Mouse (Mus musculus) forebrain, embryonic 12.5 days (tissue): ENCODE data around the gene Aldh1l1. TPM values are rescaled to one million over a fixed set of nuclear protein-coding genes. Genes with fewer than 3 reads are reported as not detected.
A peak's percentile ranks its signal among the peaks of the same experiment; 100 is the strongest.

Experiments
- ATAC-seq: fragments of 200-750 bp; cut with Nextera tagmentation; 2 replicates; pipeline ENCODE4 v1.8.0; 2017; ENCODE audit warnings: moderate TSS enrichment; ENCODE audit not compliant: low FRiP score
- H3K27ac ChIP-seq: fragments of 300-500 bp; sonication (generic); 2 replicates; pipeline ENCODE4 v1.5.1; 2016; ENCODE audit warnings: mild to moderate bottlenecking
- H3K27me3 ChIP-seq: fragments of 300-500 bp; sonication (generic); 2 replicates; pipeline ENCODE4 v1.6.1; 2016; ENCODE audit warnings: mild to moderate bottlenecking
- H3K36me3 ChIP-seq: fragments of 300-500 bp; sonication (generic); replicated peaks from 2 replicates; pipeline ENCODE4 v1.6.1; 2016; ENCODE audit warnings: mild to moderate bottlenecking
- H3K4me1 ChIP-seq: fragments of 300-500 bp; sonication (generic); 2 replicates; pipeline ENCODE4 v1.6.1; 2016
- H3K4me2 ChIP-seq: fragments of 300-500 bp; sonication (generic); 2 replicates; pipeline ENCODE4 v1.6.1; 2016; ENCODE audit warnings: mild to moderate bottlenecking, moderate library complexity
- H3K4me3 ChIP-seq: fragments of 300-500 bp; sonication (generic); replicated peaks from 2 replicates; pipeline ENCODE4 v1.5.1; 2016; ENCODE audit warnings: mild to moderate bottlenecking
- H3K9ac ChIP-seq: fragments of 300-500 bp; sonication (generic); 2 replicates; pipeline ENCODE4 v1.6.1; 2016; ENCODE audit warnings: mild to moderate bottlenecking
- H3K9me3 ChIP-seq: fragments of 300-500 bp; sonication (generic); 2 replicates; pipeline ENCODE4 v1.6.1; 2016
- WGBS: fragments of 180-500 bp; shearing (Covaris S2); methylation state at CpG from one replicate; pipeline ENCODE4 v1.1.7; 2016; 5-methylcytosine and 5-hydroxymethylcytosine counted together
- polyA plus RNA-seq: library from polyadenylated mRNA; unstranded; fragments of >200 nt; fragmentation: Nextera tagmentation; extraction: Ambion mirVana; gene quantifications from 2 replicates; pipeline ENCODE4 v1.2.1, GENCODE M21; 2016

Aldh1l1 gene
- polyA plus RNA-seq, 1 experiment from 2014 or later = 2.0 TPM

DNA sequence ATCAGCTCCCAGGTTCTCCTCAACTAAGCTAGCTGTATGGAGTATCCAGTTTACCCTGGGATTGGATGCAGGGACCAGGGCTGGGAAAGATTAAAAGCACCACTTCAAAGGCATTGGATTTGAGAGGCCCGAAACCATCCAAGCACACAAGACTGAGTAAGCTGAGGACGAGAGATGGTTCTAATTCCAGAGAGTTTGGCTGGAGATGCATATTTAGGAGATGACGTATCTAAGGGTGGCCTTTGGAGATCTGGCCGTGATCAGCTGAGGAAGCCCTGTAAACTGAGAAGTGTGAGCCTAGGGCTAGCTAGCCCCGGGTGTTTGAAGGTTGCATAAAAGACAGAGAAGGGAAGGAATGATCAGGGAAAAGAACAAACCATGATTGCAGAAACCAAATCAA lies 101.9 kb downstream of the Aldh1l1 start:
- Histone ChIP-seq H3K4me3 (no peak overlapping the region), H3K27ac (no peak overlapping the region), H3K9ac (no peak overlapping the region), H3K4me2 (no peak overlapping the region), H3K9me3 (no peaks in the 10 kb centered on the region), H3K36me3 (no peaks in the 10 kb centered on the region), H3K4me1 (no peaks in the 10 kb centered on the region), H3K27me3 (no peaks in the 10 kb centered on the region)
- WGBS = 63% methylated on average over 5 of the region's 5 CpGs
- no peak for ATAC-seq

DNA sequence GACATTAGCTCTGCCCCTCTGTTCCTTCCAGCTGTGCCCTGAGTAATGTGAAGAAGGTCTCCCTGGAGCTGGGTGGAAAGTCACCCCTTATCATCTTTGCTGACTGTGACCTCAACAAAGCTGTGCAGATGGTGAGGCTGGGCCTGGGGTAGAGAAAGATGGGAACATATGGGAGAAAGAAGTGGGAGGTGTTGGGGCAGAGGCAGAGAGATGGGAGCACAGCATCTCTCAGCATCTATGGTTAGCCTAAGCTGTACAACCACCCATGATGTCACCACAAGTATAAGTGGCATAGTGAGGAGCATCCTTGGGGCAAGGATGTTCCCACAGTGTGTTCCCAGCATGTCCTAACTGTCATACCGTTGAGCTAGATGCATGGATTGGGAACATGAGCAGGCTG lies 104.5 kb downstream of the Aldh1l1 start:
- H3K36me3 ChIP-seq = no peaks in the 10 kb centered on the region
- no peaks in the 10 kb centered on the region for H3K27me3 ChIP-seq
- H3K9me3 ChIP-seq = no peaks in the 10 kb centered on the region
- no peak overlapping the region for H3K4me2 ChIP-seq
- no peak overlapping the region for H3K4me3 ChIP-seq
- WGBS = 85% methylated on average over 1 of the region's 1 CpGs
- H3K27ac ChIP-seq = no peak overlapping the region
- no peak for ATAC-seq
- no peaks in the 10 kb centered on the region for H3K4me1 ChIP-seq
- H3K9ac ChIP-seq = no peak overlapping the region

DNA sequence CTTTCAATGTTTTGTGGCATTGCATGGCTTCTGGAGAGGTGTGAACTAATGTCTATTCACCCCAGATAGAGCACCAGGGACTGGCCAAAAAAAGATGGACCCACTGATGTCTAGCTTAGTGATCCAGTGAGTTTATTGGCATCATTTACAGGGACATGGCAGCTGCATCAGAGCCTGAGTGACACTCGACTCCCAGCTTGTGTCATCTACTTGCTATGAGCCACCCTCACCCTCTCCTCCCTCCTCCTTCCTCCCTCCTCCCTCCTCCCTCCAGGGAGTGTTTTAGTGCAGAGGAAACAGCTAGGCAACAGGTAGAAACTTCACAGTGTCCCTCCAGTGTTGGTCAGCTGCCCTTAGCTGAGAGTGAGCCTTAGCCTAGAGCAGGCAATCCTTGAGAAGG lies 108.7 kb downstream of the Aldh1l1 start:
- 96% methylated on average over 1 of the region's 1 CpGs for WGBS
- ATAC-seq = no peak

DNA sequence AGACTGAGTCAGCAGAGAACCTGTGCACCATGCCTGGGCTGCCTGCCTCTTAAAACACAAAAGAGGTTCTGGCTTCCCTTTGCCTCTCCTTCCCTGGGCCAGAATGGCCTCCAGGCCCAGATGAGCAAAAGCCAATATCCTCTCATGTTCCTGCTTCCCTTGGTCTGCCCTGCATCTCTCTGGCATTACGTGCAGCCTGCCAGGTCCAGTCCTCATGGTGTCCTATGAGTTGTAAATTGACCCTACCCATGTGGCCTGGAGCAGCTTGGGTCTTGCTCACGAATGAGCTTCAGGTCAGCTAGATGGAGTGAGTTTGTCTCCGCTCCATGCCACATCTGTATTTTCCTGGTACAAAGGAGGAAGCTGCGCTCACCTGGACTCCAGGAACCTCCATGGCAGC lies 110.8 kb downstream of the Aldh1l1 start:
- H3K27ac ChIP-seq = no peak overlapping the region
- no peaks in the 10 kb centered on the region for H3K36me3 ChIP-seq
- H3K4me2 ChIP-seq = no peak overlapping the region
- no peaks in the 10 kb centered on the region for H3K4me1 ChIP-seq
- no peak overlapping the region for H3K9ac ChIP-seq
- ATAC-seq = no peak
- WGBS = 88% methylated on average over 4 of the region's 4 CpGs
- no peaks in the 10 kb centered on the region for H3K27me3 ChIP-seq
- no peaks in the 10 kb centered on the region for H3K9me3 ChIP-seq
- no peak overlapping the region for H3K4me3 ChIP-seq

More for the DNA sequence above, 108.7 kb downstream of the Aldh1l1 start:
- Histone ChIP-seq H3K27me3 (no peaks in the 10 kb centered on the region), H3K9me3 (no peaks in the 10 kb centered on the region), H3K4me2 (no peak overlapping the region), H3K4me1 (no peaks in the 10 kb centered on the region), H3K36me3 (no peaks in the 10 kb centered on the region), H3K27ac (no peak overlapping the region), H3K4me3 (no peak overlapping the region), H3K9ac (no peak overlapping the region)

DNA sequence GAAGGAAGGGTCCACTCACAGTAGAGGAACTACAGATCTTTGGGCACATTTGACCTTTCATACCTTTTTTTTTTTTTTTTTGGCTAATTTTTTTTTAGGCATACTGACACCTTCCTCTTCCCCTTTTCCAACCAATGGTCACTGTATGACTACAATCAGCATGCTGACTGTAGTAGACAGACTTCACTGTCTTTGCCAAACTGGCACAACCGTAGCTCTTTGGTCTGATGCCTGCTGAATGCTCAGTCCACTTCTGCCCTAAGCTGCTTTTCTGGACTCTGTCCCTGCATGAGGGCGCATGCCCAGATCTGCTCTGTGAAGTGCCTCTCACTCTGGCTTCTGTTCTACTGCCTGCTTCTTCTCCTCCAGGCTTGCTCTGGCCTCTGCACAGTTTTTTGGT lies 111.4 kb downstream of the Aldh1l1 start:
- 87% methylated on average over 2 of the region's 2 CpGs for WGBS
- no peaks in the 10 kb centered on the region for H3K4me1 ChIP-seq
- no peaks in the 10 kb centered on the region for H3K27me3 ChIP-seq
- H3K4me3 ChIP-seq = no peak overlapping the region
- ATAC-seq = no peak
- H3K36me3 ChIP-seq = no peaks in the 10 kb centered on the region
- H3K4me2 ChIP-seq = no peak overlapping the region
- H3K27ac ChIP-seq = no peak overlapping the region
- no peak overlapping the region for H3K9ac ChIP-seq
- H3K9me3 ChIP-seq = no peaks in the 10 kb centered on the region

DNA sequence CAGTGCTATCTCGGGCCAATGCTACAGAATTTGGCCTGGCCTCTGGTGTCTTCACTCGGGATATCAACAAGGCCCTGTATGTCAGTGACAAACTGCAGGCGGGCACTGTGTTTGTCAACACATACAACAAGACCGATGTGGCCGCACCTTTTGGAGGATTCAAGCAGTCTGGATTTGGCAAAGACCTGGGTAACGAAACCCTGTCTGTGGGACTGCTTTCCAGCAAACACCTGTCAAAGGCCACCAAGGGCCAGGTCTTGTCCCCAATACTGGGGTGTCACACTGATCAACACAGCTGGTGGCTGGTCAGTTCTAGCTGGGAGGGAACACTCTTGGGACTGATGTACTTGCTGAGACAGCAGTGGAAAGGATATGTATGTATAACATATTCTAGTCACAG lies 112.0 kb downstream of the Aldh1l1 start:
- 93% methylated on average over 6 of the region's 6 CpGs for WGBS
- ATAC-seq = no peak
- H3K27me3 ChIP-seq = 0 out of 2 replicates have a peak, but pooled peaks cover 4% of the 10 kb centered on the region
- H3K36me3 ChIP-seq = no peaks in the 10 kb centered on the region
- no peak overlapping the region for H3K4me2 ChIP-seq
- no peak overlapping the region for H3K27ac ChIP-seq
- H3K4me3 ChIP-seq = no peak overlapping the region
- no peaks in the 10 kb centered on the region for H3K9me3 ChIP-seq
- H3K9ac ChIP-seq = no peak overlapping the region
- H3K4me1 ChIP-seq = no peaks in the 10 kb centered on the region

DNA sequence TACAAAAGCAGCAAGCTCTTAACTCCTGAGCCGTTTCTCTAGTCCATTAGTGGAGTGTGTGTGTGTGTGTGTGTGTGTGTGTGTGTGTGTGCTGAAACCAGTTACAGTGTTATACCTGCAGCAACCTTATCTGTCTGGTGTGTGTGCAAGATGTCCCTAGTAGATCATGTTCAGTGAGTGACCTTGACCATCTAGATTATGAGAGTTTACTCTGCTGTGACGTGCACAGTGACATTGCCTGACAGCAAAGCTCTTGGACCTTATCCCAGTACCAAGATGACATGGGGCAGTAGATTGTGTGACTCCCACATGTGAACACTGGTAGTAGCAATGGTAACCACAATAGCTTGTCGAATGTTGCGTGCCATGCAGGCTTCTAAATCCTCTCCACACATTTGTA lies 114.1 kb downstream of the Aldh1l1 start:
- WGBS = 89% methylated on average over 4 of the region's 4 CpGs
- no peak overlapping the region for H3K4me2 ChIP-seq
- no peak overlapping the region for H3K4me3 ChIP-seq
- ATAC-seq = no peak
- 0 out of 2 replicates have a peak, but pooled peaks cover 4% of the 10 kb centered on the region for H3K27me3 ChIP-seq
- H3K9ac ChIP-seq = no peak overlapping the region
- H3K27ac ChIP-seq = no peak overlapping the region
- H3K9me3 ChIP-seq = no peaks in the 10 kb centered on the region
- no peaks in the 10 kb centered on the region for H3K36me3 ChIP-seq
- H3K4me1 ChIP-seq = peaks cover 8% of the 10 kb centered on the region

DNA sequence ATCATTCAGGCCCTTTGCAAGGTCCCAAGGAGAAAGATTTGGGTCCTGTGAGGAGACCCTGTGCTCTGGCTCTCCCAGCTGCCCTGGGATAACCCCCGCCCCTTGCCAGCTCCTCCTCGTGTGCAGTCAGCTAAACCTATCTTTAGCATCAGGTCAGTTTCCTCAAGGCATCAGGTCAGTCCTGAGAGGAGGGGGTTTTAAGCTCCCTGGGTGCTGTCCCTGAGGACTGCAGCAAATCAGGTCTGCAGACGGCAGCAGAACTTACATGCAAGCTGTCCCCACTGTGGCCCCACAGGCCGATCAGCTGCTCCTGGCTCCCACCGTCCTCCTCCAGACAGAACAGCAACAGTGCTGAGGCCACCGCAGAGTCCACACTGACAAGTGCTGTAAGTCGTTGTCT lies 115.5 kb downstream of the Aldh1l1 start:
- Histone ChIP-seq H3K4me2 (no peak overlapping the region), H3K9me3 (no peaks in the 10 kb centered on the region), H3K4me3 (no peak overlapping the region), H3K4me1 (peaks cover 11% of the 10 kb centered on the region), H3K27ac (no peak overlapping the region), H3K27me3 (peaks cover 13% of the 10 kb centered on the region), H3K9ac (no peak overlapping the region), H3K36me3 (no peaks in the 10 kb centered on the region)
- no peak for ATAC-seq
- WGBS = 65% methylated on average over 7 of the region's 7 CpGs

DNA sequence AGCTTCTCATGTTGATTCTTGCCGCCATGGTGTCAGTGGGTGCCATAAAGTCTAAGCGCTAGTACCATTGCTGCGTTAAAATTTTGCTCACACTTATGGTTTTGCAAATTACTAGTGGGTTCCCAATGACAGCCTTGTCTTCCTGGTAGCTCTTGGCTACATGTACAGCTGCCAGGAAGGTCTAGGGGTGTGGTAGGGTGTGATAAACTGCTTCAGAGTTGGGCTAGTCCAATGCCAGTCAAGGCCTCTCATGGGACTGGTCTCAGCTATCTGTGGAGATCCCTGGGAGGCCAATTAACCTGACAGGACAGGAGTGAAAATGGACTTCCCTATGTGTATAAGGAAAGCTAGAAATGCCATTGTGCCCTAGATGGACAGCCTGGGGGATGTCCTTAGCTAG lies 116.1 kb downstream of the Aldh1l1 start:
- 92% methylated on average over 3 of the region's 3 CpGs for whole genome bisulfite sequencing
- peaks cover 13% of the 10 kb centered on the region for H3K27me3 ChIP-seq
- H3K9me3 ChIP-seq = no peaks in the 10 kb centered on the region
- H3K9ac ChIP-seq = no peak overlapping the region
- H3K36me3 ChIP-seq = no peaks in the 10 kb centered on the region
- no peak overlapping the region for H3K27ac ChIP-seq
- ATAC-seq = no peak
- peaks cover 12% of the 10 kb centered on the region for H3K4me1 ChIP-seq
- no peak overlapping the region for H3K4me3 ChIP-seq
- no peak overlapping the region for H3K4me2 ChIP-seq

DNA sequence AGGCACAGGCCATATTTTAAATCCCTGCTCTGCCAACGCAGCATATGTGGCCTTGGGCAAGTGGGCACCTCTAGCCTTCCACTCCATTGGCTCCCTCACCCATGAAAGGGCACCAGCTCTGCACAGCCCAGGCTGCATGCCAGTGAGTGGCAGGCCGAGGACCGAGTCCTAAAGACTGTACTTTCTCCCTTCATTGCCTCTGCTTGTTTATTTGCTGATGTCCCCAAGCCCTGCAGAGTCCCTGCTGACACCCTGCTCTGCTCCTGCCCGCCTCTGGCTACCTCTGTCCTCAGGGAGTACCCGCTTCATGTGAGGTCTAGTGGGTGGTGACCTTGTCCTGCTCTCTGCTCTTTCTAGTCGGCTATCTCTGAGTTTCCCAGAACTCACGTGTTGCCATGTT lies 116.9 kb downstream of the Aldh1l1 start:
- Histone ChIP-seq H3K9me3 (no peaks in the 10 kb centered on the region), H3K9ac (no peak overlapping the region), H3K36me3 (no peaks in the 10 kb centered on the region), H3K27ac (no peak overlapping the region), H3K4me2 (no peak overlapping the region), H3K4me3 (no peak overlapping the region), H3K27me3 (peaks cover 13% of the 10 kb centered on the region), H3K4me1 (peaks cover 12% of the 10 kb centered on the region)
- ATAC-seq = no peak
- WGBS = 74% methylated on average over 7 of the region's 7 CpGs

DNA sequence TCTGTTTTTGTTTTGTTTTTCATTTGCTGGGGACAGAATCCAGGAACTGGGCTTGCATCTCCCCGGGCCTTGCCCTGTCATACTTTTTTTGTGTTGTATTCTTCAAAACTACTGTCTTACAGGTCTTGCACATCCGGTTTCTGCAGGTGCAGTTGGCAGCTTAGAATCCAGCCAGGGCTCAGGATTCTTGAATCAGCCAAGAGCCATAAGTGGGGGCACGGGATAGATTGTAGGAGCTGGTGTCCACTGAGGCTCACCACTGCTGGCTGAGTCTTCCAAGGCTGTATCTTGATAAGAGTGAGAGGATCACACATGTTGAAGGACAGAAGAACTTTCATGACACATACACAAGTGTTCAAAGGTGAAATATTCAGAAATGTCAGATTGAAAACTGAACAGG lies 117.9 kb downstream of the Aldh1l1 start:
- ATAC-seq = peak; percentile 27
- no peak overlapping the region for H3K9ac ChIP-seq
- peak overlapping the region; percentile 83 for H3K4me2 ChIP-seq
- H3K4me1 ChIP-seq = peaks cover 12% of the 10 kb centered on the region
- no peaks in the 10 kb centered on the region for H3K36me3 ChIP-seq
- WGBS = 66% methylated on average over 3 of the region's 3 CpGs
- peak overlapping the region; percentile 59; the same call in 1 of the 2 replicates for H3K4me3 ChIP-seq
- peaks cover 13% of the 10 kb centered on the region for H3K27me3 ChIP-seq
- H3K27ac ChIP-seq = no peak overlapping the region
- no peaks in the 10 kb centered on the region for H3K9me3 ChIP-seq

DNA sequence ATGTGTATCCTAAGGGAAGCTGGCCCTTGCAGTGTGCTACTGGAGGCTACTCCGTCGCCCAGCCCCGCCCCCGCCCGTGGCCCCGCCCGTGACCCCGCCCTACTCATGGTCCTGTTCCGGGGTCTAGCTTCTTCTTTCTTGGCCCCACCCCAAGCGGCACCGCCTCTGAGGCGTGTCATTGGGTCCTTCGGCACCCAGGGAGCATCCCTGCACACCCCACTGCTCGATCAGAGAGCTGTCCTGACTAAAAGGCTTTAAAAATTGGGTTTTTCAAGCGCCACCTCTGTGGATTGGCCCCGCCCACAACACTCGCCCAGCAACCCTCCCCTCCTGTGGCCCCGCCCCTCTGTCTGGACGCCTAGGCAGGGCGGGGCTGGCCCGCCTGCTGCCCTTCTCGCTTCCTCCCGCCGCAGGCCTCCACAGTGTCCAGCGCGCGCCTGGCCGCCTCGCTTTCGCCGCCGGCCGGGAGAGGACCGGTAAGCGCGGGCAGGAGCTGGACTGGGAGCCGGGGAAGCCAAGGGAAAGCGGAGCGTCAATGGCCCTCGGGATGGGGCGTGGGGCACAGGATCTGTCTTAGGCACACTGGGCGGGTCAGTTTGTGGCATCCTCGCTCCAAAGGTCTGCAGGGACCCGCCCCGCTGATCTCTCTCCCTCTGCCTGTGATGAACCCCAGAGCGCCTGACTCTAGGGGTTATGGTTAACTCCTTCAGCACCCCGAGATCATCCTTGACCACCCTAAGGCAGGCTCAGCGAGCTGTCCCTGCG lies 118.5 kb downstream of the Aldh1l1 start, which contains the start of gene Slc41a3:
Slc41a3 (plus strand) TSS at position 193 of the 765 bp plus-strand sequence.
- Histone ChIP-seq H3K4me1 (peaks cover 12% of the 10 kb centered on the region), H3K27ac (no peak within 1 kb of the TSS), H3K4me2 (peak within 1 kb of the TSS; percentile 83), H3K27me3 (peaks cover 13% of the 10 kb centered on the region), H3K4me3 (peak within 1 kb of the TSS; percentile 59), H3K36me3 (no peaks in the 10 kb centered on the region), H3K9me3 (no peaks in the 10 kb centered on the region), H3K9ac (peak within 1 kb of the TSS; percentile 72)
- WGBS = 2% methylated on average over 49 of the region's 49 CpGs
- peak; percentile 90 for ATAC-seq

DNA sequence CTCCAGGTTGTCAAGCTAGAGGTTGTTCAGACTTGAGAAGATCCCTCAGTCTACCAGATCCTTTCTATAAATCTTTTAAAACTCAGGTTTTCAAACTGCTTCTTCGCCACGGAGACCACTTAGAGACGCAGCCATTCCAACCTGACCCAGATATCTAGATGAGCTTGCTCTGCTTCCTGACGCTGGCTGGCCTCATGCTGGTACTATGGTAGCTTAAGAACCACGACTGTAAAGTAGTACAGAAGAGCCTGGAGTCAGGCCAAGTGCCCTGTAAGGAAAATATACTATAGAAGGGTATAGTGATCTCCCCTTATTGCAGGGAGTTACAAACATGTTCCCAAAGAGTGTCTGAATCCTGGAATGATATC lies 119.1 kb downstream of the Aldh1l1 start:
- 23% methylated on average over 5 of the region's 5 CpGs for WGBS
- ATAC-seq = no peak
- peaks cover 12% of the 10 kb centered on the region for H3K4me1 ChIP-seq
- H3K9ac ChIP-seq = peak overlapping the region; percentile 72
- no peaks in the 10 kb centered on the region for H3K9me3 ChIP-seq
- H3K36me3 ChIP-seq = no peaks in the 10 kb centered on the region
- peak overlapping the region; percentile 83 for H3K4me2 ChIP-seq
- no peak overlapping the region for H3K27ac ChIP-seq
- peak overlapping the region; percentile 59 for H3K4me3 ChIP-seq
- peaks cover 13% of the 10 kb centered on the region for H3K27me3 ChIP-seq
